Mouse (Mus musculus): ENCODE measurements at regions not wholly inside any gene's neighbourhood (a gene's known extent, or its start where the extent isn't known, plus 50 kb on each side); places are given as distances from the start of the nearest gene placed in this dataset.

DNA sequence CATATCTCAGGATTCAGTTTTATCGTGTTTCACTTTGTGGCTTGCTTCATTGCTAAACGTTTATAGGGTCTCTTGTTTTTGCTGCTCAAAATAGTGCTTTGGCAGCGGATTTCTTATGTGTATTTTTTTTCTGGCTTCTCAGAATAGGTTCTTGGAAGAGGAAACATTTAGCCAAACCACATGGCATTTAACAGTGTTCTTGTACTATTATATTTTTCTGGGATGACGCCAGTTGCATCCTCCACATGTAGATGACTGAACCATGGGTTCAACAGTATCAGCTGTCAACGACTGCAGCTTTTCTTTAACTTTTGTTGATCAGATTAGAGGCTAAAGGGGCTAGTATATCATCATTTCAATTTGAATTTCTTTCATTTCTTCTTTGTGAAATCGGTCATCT is 472.3 kb upstream of the Btbd3 start:
- TF ChIP-seq CTCF (IDR thresholded peaks at IDR 0.05; ENCODE audit: insufficient read depth, low read length) (no peak), POLR2A (IDR thresholded peaks at IDR 0.05; ENCODE audit: borderline replicate concordance, extremely low read depth, low read depth, low read length) (no peak)

Data from lung, adult 2 months (tissue).